Mouse (Mus musculus): ENCODE measurements around the gene Cdk5. TPM values are rescaled to one million over a fixed set of nuclear protein-coding genes. Genes with fewer than 3 reads are reported as not detected.

The Cdk5 gene
- polyA plus RNA-seq, 1 experiment from 2014 or later = 43.4 TPM

Other genes starting within 250 kb of the Cdk5 start
- gene Kcnh2, start 71.9 kb downstream of the Cdk5 start, polyA plus RNA-seq (2015; fragmentation: Nextera tagmentation; extraction: Ambion mirVana) = 6.0 and 7.0 TPM in 2 replicates
- 17.1 and 18.8 TPM in 2 replicates for gene Nos3, start 58.7 kb downstream of the Cdk5 start, polyA plus RNA-seq (2015; fragmentation: Nextera tagmentation; extraction: Ambion mirVana)
- 0.64 and 0.77 TPM in 2 replicates for gene Atg9b, start 31.4 kb downstream of the Cdk5 start, polyA plus RNA-seq (2015; fragmentation: Nextera tagmentation; extraction: Ambion mirVana)
- gene Abcb8, start 29.9 kb downstream of the Cdk5 start, polyA plus RNA-seq (2015; fragmentation: Nextera tagmentation; extraction: Ambion mirVana) = 44.7 and 49.6 TPM in 2 replicates
- gene Asic3, start 10.1 kb downstream of the Cdk5 start, polyA plus RNA-seq (2015; fragmentation: Nextera tagmentation; extraction: Ambion mirVana) = 0.16 TPM in 2 replicates
- 40.4 and 44.4 TPM in 2 replicates for gene Slc4a2, start 307 bp upstream of the Cdk5 start, polyA plus RNA-seq (2015; fragmentation: Nextera tagmentation; extraction: Ambion mirVana)
- 91.2 and 96.3 TPM in 2 replicates for gene Fastk, start 21.8 kb upstream of the Cdk5 start, polyA plus RNA-seq (2015; fragmentation: Nextera tagmentation; extraction: Ambion mirVana)
- gene Tmub1, start 24.3 kb upstream of the Cdk5 start, polyA plus RNA-seq (2015; fragmentation: Nextera tagmentation; extraction: Ambion mirVana) = 15.9 and 18.7 TPM in 2 replicates
- gene Agap3, start 28.6 kb upstream of the Cdk5 start, polyA plus RNA-seq (2015; fragmentation: Nextera tagmentation; extraction: Ambion mirVana) = 41.3 and 42.8 TPM in 2 replicates
- gene Gbx1, start 103.7 kb upstream of the Cdk5 start, polyA plus RNA-seq (2015; fragmentation: Nextera tagmentation; extraction: Ambion mirVana) = not detected in 2 replicates
- 0.36 and 0.59 TPM in 2 replicates for gene Asb10, start 117.4 kb upstream of the Cdk5 start, polyA plus RNA-seq (2015; fragmentation: Nextera tagmentation; extraction: Ambion mirVana)
- gene 4931409K22Rik, start 133.3 kb upstream of the Cdk5 start, polyA plus RNA-seq (2015; fragmentation: Nextera tagmentation; extraction: Ambion mirVana) = not detected in 2 replicates
- 108 and 110 TPM in 2 replicates for gene Abcf2, start 153.9 kb upstream of the Cdk5 start, polyA plus RNA-seq (2015; fragmentation: Nextera tagmentation; extraction: Ambion mirVana)
- 21.7 and 21.8 TPM in 2 replicates for gene Chpf2, start 163.2 kb upstream of the Cdk5 start, polyA plus RNA-seq (2015; fragmentation: Nextera tagmentation; extraction: Ambion mirVana)
- 28.5 and 29.7 TPM in 2 replicates for gene Smarcd3, start 200.9 kb upstream of the Cdk5 start, polyA plus RNA-seq (2015; fragmentation: Nextera tagmentation; extraction: Ambion mirVana)

Data from lung, embryonic 15.5 days (tissue).